Mouse (Mus musculus) kidney, adult 8-10 months (tissue): ENCODE results near the gene Slc39a11.

Experiments used
- DNase-seq, 2 experiments: peaks; one replicate each; pipeline ENCODE4 v3.0.0; 2022

Slc39a11 gene

DNA sequence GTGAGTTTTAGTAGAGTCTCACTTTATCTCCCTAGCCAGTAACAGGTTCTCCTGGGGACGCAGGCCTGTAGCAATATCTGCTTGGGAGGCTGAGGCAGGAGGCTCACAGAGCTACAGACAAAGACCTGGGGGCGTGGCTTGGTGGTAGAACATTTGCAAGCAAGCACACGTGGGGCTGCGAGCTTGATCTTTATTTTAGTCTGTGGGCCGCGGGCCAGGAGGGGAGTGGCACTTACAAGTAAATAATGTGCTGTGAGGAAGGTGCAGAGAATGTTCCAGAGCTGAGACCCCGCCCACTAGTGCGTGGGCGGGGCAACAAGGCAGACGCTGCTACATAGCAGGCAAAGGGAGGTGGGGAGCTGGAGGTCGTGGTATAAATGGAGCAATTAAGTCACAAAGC is 250.3 kb downstream of the Slc39a11 start:
- DNase-seq: no peak

DNA sequence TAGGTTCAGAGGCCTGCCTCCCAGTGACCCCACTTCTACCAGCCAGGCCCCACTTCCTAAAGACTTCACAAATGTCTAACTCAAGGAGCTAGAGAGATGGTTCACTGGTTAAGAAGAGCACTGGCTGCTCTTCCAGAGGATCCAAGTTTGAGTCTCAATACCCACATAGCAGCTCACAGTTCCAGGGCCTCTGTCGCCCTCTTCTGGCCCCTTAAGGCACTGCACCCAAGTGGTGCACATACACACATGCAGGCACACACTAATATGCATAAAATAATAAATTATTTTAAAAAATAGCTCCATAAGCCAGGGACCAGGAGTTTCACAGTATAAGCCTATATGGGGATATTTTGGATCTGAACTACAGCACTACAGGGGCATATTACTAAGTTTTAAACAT is 252.5 kb downstream of the Slc39a11 start:
- DNase-seq: no peak

DNA sequence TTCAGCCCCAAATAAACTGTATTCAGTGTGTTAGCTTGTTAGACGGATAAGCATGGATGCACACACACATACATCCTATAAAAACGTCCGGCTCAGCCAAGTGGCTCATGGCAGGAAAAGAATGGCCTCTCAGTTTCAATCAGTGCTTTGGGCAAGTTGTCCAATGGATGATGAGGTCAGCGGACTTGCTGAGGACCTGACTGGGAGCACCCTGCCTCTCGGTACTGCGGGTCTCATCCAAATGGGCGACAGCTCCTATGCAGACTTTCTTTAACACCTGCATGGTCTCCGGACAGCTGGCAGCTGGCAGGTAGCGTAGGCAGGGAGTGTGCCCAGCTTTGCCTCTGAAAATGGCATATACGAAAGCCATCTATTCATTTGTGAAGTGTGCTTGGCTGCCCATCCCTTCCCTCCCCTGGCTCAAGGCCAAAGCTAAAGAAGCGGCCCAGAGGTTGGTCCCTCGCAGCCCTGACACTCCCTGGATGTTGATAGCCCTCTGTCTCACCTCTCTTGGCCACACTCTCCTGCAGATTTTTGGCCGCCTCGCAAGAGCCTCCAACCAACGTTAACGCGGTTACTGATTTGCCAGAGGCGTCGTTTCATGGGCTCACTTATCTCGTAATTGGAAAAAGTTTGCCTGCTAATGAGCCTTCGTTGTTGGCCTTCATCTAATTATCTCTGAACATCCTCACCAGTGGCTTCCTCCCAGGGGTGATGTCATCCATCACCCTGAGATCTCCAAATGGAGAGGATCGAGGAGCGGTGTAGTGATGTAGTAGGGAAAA is 256.3 kb downstream of the Slc39a11 start:
- DNase-seq: no peak

DNA sequence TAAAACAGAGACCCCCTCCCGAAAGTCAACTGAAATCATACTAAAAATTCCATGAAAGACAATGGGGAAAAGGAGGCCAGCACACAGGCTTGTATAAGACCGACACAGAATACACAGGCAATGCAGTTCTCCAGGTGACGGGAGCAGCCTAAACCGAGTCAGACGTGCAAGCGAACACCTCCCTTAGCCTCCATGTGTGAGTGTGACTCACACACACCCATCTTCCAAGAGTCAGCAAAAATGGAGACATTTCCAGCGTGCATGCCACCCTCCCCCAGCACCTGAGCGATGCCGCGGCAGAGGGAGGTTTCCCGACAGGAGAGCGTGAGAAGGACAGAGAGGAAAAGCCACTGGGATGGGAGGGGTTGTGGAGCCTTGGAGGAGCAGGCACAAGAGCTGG is 258.2 kb downstream of the Slc39a11 start:
- DNase-seq: no peak

DNA sequence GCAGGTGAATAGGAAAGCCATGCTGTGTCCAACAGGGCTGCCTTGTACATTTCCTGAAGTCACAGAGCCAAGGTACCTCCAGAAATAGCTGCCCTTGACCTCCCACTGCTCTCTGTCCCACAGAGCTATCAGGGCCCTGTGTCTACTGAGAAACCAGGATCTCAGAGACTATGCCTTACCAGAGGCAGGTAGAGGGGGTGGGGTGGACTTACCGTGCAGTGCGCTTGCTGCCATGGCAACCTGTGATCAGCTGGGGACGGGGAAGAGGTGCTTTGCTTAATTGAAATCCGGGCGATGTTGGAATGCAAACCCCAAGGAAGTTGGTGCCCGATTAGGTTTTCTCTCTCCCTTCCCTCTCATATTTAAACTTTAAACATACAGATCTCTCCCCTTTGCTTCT is 260.2 kb downstream of the Slc39a11 start:
- DNase-seq: no peak

DNA sequence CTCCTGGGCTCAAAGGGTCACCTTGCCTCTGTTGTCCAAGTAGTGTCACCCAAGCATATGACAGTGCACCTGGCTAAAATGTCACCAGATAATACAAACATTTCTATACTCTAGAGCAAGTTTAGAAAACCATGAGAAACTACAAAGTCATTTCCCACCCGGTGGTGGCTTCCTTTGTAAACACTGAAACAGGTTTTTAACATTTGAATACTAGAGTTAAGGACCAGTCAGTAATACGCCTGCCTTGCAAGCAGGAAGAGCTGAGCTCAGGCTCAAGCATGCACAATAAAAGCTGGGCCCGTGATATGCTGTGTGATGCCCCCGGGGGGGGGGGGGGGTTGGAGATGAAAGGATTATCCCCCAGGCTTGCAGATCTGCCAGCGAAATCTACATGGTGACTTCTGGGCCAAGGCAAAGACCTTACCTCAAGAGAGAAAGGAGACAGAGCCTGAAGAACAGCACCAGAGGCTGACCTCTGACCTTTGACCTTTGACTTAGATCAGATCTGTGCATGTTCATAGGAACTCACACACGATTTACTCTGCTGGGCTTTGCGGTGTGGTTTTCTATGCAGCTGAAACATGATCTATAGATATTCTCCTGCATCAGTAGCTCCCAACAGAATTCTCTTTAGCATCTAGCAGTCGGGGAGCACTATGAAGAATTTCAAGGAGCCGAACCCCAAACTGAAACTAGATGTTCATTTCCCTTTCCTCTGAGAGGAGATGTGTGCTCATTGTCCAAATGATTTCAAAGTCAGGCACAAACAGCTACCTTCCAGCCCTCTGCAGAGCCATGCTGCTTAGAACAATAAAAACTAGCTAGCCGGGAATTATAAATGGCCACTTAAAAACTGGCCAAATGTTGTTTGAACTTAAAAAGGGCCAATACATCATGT is 267.0 kb downstream of the Slc39a11 start:
- no peak for DNase-seq

DNA sequence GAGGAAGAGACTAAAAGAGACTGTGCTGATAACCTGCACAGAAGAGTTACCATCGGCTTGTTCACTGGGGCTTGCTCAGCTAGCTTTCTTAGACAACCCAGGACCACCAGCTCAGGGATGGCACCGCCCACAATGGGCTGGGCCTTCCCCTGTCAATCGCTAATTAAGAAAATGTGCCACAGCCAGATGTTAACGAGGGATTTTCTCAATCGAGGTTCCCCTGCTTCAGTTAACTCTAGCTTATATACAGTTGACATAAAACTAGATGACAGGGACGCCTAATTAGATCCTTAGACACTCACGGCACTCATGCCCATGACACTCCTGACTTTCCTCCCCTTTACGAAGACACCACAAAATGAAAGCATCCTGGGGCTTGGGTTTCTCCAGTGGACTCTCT is 268.3 kb downstream of the Slc39a11 start:
- DNase-seq: no peak

DNA sequence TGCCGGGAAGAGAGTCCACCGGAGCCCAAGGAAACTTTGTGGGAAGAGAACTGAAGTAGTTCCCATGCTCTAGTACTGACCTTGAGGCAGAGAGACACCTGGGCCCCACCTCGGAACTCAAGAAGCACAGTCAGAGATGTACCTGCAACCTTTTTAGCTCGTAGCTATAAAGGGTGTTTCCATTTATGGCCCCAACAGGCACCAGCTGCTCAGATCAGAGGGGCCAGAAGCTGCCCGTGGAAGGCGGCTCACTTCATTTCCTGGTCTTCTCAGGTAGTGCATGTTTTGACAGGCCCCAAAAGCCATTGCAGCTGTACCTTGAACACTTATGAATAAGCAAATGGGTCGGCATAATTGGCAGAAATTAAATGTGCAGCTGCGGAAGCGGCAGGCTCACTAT is 271.0 kb downstream of the Slc39a11 start:
- DNase-seq: no peak

DNA sequence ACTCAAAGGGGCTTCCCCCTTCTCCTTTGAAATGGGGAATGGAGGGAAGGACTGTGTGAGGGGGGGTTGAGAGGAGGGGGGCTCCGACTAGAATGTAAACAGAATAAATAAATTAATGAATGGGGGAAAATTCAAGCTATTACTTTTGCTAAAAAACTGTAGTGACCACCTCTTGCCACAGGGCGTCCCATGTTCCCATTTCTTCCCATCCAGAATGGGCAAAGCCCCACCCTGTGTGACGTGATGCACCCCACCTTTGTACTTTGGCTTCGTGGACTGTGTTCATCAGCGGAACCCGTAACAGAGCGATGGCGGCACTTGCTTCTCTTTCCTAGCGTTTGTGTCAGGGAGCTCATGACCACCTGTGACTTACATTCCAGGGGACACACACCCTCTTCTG is 273.8 kb downstream of the Slc39a11 start:
- peak in 1 of 2 experiments; percentile 5 for DNase-seq

DNA sequence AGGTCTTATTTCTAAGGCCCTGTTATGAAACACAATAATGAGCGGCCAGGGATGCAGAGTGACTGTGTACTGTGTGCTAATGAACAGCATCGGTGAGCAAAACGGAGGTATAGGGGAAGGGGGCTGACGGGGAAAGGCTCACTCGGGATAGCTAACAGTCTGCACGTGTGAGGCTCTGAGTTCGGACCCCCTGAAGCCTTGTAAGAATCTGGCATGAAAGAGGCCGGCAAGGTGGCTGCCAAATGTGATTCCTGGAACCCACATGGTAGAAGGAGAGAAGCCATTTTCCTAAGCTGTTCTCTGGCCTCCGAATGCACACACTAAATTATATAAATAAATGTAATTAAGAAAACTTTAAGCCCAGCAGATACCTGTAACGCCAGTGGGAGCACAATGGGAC is 276.0 kb downstream of the Slc39a11 start:
- DNase-seq: no peak

DNA sequence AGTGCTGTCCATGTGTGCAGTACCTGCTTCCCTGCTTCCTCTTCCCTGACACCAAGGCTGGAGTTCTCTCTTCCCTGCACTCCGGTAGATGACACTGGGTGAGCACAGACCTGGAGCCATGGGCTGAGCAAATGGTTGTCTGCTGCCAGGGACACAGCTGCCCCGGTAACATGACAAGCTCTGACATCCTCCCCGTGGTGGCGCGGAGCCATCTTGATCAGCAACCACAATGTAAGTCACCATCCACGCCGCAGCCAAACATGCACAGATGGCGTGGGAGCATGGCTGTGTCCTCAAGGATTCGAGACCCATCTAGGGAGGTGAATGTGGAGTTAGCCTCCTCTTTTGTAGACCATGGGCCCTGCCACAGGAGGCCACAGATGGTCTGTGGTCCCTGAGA is 276.5 kb downstream of the Slc39a11 start:
- DNase-seq: no peak

DNA sequence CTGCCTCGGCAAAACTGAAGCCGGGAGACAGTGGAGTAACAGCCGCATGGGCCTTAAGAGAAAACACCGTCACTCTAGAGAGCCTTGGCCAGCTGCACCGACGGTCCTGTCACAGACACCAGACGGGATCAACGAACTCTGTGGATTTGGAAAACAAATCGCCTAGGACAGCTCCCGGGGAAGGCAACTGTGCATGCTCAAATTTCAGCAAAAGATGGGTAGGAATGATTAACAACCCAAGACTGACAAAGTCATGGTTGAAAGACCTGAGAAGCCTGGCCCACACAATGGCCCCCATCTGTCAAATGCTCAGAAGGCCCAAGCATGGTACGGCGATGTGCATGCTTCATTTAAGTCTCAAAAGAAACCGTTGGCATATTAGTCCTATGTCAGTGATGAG is 281.8 kb downstream of the Slc39a11 start:
- DNase-seq: no peak

DNA sequence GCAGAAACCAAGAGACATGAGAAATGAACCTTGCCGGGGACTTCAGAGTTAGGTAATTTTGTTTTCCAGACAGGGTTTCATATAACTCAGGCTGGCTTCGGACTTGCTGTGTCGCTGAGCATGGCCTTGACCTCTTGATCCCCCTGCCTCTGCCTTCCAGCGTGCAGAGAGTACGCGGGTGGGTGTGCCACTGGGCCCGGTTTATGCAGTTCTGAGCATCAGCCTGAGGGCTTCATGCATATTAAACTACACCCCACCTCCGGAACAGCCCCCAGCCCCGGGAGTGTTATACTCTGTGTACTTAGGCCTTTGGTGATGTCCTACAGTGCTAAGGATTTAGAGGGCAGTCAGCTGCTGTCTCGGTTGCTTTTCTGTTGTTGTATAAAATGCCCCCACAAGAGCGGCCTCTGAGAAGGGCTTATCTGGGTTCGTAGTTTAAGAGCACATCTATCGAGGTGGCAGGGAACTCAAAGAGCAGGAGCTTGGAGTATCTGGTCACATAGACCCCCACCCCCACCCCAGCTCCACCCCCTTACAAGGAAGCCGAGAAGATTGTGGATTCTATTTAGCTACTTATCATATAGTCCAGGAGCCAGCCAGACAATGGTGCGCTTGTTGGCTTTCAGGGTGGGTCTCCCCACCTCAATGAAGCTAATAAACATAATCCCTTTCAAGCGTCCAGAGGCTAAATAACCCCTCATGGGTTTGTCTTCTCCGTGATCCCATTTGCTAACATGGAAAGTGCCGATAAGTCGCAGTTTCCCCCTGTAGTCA is 283.4 kb downstream of the Slc39a11 start:
- no peak for DNase-seq

DNA sequence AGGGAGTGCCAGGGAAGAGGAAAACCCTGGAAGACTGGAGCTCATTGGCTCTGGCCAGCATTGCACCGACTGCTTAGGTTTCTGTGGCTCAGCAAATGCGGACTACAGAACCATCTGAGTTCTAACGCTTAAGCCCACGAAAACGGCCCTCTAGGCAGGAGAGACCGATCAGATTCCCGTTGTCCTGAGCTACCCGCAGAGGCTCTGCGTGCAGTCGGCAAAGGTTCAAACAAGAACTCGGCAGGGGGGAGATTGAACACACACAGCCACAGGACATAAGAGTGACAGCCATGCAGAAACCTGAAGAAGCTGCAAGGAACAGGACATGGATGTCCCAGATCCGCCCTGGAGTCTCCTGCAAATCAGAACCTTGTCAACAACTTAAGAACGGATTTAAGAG is 286.1 kb downstream of the Slc39a11 start:
- no peak for DNase-seq

DNA sequence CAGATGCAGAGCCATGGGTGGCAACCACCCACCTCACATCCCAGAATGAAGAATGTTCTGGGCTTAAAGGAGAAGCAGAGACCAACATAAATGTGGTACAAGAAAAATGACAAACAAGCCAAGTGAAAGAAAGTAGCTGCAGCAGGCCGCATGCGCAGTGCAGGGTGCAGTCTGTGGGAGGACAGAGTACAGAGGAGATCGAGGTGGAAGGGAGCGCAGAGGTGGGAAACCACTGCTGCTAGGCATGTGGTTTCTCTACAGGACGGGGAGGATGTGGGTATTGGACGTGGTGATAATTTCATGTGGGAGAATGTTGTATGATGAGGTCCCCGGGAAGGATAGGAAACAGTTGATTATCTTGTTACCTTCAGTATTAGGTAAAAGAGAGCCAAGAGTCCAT is 287.3 kb downstream of the Slc39a11 start:
- no peak for DNase-seq

DNA sequence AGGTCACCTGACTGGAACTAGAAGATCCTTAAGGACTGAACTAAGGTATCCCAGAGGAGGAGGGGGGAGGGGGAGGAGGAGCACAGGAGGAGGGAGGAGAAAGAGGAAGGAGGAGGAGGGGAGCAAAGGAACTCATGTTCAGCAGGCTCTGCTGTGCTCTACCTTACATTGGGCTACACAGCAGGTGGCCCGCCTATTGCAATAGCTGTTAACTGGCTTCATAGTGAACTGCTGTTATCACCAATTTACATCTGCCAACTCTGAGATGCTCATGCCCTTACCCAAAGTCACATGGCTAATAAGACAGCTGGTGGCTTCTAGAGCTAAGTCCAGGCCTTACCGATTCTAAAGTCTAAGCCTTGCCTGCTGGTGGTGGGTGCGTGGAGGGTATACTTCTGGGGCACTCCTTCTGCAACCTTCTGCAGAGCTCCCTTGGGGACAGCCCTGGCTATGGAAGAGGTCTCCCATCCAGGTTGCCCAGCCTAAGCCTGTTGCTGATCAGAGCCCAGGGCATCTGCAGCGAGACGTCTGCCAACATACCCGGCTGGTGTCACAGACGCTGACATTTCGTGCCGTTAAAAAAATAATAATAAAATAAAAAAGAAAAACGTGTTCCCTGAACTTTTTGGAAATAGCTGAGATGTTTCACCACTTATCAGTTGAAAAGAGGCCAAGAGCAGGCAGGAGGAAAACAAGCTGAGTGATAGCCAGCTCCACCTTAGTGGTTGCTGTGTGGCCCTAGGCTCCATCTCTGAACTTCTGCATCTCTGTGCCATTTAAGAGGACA is 289.6 kb downstream of the Slc39a11 start:
- DNase-seq: no peak

DNA sequence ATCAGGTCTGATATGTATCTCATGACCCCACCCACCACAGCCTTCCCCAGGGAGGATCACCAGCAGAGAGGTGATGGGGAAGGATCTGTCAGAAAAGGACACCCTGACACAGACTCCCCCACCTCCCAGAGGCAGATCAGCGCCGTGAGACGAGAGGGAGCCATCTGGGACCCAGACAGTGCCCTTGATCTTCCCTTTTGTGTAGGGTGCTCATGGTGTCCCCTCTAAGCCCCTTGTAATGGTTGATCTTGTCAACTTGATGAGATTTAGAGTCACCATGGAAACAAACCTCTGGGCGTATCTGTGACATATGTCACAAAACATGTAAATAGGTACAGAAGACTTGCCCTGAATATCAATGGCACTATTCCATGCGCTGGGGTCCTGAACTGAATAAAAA is 293.9 kb downstream of the Slc39a11 start:
- no peak for DNase-seq

DNA sequence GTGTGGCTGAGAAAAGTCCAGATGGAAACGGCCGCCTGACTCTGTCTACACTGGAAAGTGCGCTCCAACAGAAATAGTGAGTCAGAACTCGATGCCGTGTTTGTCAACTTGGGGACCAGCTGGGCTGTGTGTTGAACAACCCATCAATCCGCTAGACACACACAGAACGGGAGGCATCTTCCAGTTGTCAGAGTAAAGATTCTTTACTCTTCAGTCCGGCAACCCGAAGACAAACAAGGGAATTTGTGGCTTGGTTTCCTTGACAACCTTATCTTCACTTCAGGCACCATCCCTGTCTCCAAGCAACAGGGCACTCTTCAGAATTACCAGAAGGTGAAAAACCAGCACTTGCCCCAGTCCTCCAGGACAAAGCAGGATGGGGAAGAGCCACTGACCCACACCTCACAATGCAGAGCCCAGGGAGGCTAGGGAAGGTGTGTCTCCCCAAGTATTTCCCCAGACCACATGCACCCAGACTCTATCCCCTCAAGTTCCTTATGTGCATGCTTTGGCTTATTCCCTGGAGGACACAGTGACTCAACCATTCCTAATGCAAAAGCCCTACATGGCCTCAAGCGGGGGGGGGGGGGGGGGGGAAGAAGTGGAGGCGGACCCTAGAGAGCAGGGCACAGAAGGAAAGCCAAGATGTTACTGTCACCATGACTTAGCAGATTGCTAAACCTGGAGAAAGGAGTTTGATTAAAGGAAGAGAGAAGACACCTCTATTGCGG is 297.6 kb downstream of the Slc39a11 start:
- DNase-seq: no peak

DNA sequence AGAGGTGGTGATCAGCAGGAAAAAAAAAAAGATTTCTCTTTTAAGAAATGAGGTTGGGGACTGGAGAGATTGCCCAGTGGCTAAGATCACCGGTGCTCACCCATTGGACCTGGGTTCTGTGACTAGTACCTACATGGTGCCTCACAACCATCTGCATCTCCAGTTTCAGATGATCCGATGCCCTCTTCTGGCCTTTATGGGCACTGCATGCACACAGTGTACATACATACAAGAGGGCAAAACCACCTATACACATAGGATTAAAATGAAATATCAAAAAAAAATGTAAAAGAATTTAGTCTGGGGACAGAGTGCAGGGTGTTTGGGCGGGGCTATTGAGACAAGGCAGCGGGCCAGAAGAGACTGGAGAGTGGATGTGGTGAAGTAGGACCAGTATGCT is 299.3 kb downstream of the Slc39a11 start:
- DNase-seq: no peak

DNA sequence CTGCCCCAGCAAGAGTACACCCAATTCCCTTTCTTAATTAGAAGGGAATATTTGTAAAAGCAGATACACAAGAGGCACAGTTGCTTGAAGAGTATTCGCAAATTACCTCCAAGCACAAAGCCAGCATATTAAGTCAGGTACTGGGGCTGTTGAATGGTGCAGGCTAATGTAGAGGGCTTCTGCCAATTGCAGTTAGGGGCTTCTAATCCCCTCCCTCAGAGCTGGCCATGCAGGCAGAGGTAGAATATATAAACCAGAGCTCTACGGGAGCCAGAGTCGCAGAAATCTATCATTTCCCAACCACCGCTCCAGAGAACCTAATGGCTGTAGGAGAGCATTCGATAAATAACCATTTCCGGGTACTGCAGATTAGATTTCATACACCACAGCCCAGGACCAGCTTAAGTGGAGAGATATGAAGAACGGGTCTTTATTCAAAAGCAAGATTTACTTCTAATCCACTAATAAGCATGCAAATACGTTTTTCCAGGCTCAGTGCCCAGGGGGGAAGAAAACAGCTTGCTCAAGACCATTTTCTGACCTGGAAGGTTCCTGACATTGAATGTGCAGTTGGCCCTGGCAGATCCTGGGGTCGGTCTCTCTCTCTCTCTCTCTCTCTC is 302.9 kb downstream of the Slc39a11 start:
- DNase-seq: no peak

DNA sequence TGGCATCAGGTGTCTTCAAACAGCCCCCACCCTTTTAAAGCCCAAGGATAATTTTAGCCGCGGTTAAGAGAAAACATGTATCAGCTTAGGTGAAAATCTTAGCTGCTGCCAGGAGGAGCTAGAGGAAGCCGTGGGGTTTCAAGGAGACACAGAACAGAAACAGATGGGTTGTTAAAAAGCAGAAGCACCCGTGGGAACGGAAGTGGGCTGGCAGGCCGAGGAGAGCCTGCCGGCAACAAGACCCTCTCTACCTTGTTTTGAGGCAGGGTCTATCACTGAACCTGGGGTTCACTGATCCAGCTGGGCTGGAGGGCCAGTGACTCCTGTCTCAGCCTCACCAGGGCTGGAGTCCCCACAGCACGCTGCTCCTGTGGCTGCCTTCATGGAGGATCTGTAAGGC is 310.1 kb downstream of the Slc39a11 start:
- no peak for DNase-seq
